Mouse (Mus musculus): ENCODE data around the gene Mpv17l2. TPM values are rescaled to one million over a fixed set of nuclear protein-coding genes. Genes with fewer than 3 reads are reported as not detected.

Gene Mpv17l2
- polyA plus RNA-seq, 1 experiment from 2014 or later: 44.9 TPM

- whole genome bisulfite sequencing: 87% methylated on average over 8 of the region's 8 CpGs
- Histone ChIP-seq H3K4me3 (no peak overlapping the region), H3K27ac (replicated peaks) (no peak overlapping the region), H3K4me1 (replicated peaks) (peaks cover 34% of the 10 kb centered on the region), H3K9ac (no peak overlapping the region), H3K27me3 (peaks cover 21% of the 10 kb centered on the region), H3K9me3 (no peaks in the 10 kb centered on the region), H3K4me2 (no peak overlapping the region), H3K36me3 (peaks cover 13% of the 10 kb centered on the region)
- ATAC-seq (ENCODE audit: low FRiP score, low read depth): no peak
These were observed 3.3 kb upstream of the Mpv17l2 start for GRCm38 (mm10) chr8:70764026-70764425.

DNA sequence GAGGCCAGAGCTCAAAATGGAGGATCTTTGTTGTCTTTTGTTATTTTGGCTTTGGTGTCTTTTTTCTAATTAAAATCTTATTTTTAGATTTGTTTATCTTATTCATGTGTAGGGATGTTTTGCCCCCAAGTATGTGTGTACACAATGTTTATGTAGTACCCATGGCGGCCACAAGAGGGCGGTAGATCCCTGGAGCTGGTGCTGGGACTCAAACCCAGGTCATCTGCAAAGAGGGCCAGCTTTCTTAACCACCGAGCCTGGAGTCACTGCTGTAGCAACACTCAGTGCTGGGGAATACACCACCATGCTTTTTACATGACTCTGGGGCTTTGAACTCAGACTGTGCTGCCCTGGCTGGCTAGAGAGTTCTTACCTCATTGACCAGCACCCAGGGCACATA lies 2.6 kb upstream of the Mpv17l2 start:
- Histone ChIP-seq H3K4me3 (no peak overlapping the region), H3K27me3 (peaks cover 21% of the 10 kb centered on the region), H3K4me1 (replicated peaks) (peaks cover 41% of the 10 kb centered on the region), H3K36me3 (peaks cover 7% of the 10 kb centered on the region), H3K4me2 (no peak overlapping the region), H3K9me3 (no peaks in the 10 kb centered on the region), H3K27ac (replicated peaks) (no peak overlapping the region), H3K9ac (no peak overlapping the region)
- no peak for ATAC-seq (ENCODE audit: low FRiP score, low read depth)
- WGBS: 6% methylated on average over 3 of the region's 3 CpGs

DNA sequence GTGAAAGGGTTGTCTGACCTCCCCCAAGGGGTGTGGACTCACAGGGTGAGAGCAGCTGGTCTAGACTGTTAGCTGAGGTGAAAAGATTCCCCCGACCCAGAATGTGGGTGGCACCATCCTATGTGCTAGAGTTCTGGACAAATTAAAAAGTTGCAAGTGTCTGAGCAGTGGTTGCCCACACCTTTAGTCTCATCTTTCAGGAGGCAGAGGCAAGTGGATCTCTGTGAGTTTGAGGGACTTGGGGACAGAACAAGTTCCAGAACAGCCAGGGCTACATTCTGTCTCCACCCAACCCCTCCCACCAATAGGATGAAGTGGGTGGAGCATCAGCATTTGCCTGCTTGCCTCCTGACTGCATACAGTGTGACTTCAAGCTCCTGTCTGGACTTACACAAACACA lies 1.4 kb upstream of the Mpv17l2 start:
- no peak overlapping the region for H3K27ac ChIP-seq (replicated peaks)
- H3K4me1 ChIP-seq (replicated peaks): peaks cover 53% of the 10 kb centered on the region
- WGBS: 84% methylated on average over 1 of the region's 1 CpGs
- H3K4me3 ChIP-seq: no peak overlapping the region
- no peak overlapping the region for H3K9ac ChIP-seq
- no peaks in the 10 kb centered on the region for H3K9me3 ChIP-seq
- no peak for ATAC-seq (ENCODE audit: low FRiP score, low read depth)
- no peak overlapping the region for H3K4me2 ChIP-seq
- peaks cover 6% of the 10 kb centered on the region for H3K36me3 ChIP-seq
- H3K27me3 ChIP-seq: peaks cover 8% of the 10 kb centered on the region; the same call in 1 of the 2 replicates

GRCm38 (mm10) chr8:70760350-70760749 lies 396 bp downstream of the Mpv17l2 start:
- H3K27ac ChIP-seq (replicated peaks): peak overlapping the region; percentile 81
- no peaks in the 10 kb centered on the region for H3K27me3 ChIP-seq
- no peaks in the 10 kb centered on the region for H3K9me3 ChIP-seq
- peak overlapping the region; percentile 95 for H3K4me2 ChIP-seq
- ATAC-seq (ENCODE audit: low FRiP score, low read depth): no peak; the same call in 1 of the 2 replicates
- H3K4me1 ChIP-seq (replicated peaks): peaks cover 55% of the 10 kb centered on the region
- H3K4me3 ChIP-seq: peak overlapping the region; percentile 67
- H3K9ac ChIP-seq: peak overlapping the region; percentile 75
- peaks cover 17% of the 10 kb centered on the region for H3K36me3 ChIP-seq
- under 1% methylated on average over 22 of the region's 22 CpGs for WGBS

DNA sequence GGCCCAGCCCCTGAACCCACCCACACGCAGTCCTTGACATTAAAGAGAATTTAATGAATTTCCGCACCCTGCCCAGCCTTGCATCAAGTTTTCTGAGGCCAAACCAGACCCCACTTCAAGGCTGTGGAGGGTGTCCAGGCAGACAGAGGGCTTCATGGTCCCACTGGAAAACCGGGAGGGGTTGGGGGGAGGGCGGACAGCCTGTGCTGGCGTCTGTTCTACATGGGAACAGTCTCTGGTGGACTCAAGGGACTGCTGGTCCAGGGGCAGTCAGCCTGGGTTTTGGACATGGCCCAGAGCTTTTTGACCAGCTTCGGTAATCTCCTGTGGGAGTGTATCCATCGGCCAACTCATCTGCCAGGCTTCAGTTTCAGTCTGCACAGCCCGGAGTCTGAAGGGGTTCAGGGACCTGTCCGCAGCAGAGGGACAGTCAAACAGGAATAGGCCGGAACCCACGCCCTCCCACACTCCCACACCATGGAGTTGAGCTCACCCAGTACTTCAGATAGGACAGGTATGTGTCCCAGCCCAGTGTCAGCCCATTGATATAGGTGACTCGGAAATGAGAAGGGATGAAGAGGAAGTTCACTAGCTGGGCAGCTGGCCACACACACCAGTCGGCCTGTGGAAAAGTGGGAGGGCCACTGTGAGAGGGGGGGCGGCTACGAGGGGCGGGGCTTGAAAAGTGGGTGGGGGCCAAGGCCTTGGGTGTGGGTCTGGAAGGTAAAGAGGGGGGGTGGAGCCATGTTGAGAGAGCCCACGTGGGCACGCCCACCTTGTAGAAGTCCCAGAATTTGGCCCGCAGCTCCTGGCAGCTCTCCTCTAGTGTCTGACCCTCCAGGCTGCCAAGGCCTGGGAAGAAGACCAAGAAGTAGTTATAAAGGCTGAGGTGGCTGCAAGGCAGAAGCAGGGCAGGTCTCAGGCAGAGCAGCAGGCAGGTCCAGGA lies 1.9 kb downstream of the Mpv17l2 start:
- 63% methylated on average over 19 of the region's 19 CpGs for WGBS
- Histone ChIP-seq H3K4me2 (peak overlapping the region; percentile 95), H3K9me3 (no peaks in the 10 kb centered on the region), H3K4me3 (no peak overlapping the region), H3K4me1 (replicated peaks) (peaks cover 63% of the 10 kb centered on the region), H3K27me3 (no peaks in the 10 kb centered on the region), H3K9ac (0 out of 2 replicates have a peak overlapping the region, but pooled peaks have one; percentile 75), H3K36me3 (peaks cover 17% of the 10 kb centered on the region), H3K27ac (replicated peaks) (peak overlapping the region; percentile 42; the same call in 1 of the 2 replicates)
- no peak for ATAC-seq (ENCODE audit: low FRiP score, low read depth)

GRCm38 (mm10) chr8:70758308-70758615 lies 2.5 kb downstream of the Mpv17l2 start:
- H3K9ac ChIP-seq: no peak overlapping the region
- H3K27ac ChIP-seq (replicated peaks): peak overlapping the region; percentile 42
- H3K4me3 ChIP-seq: no peak overlapping the region
- no peaks in the 10 kb centered on the region for H3K9me3 ChIP-seq
- peaks cover 68% of the 10 kb centered on the region for H3K4me1 ChIP-seq (replicated peaks)
- WGBS: 70% methylated on average over 7 of the region's 7 CpGs
- ATAC-seq (ENCODE audit: low FRiP score, low read depth): no peak
- H3K4me2 ChIP-seq: no peak overlapping the region
- H3K36me3 ChIP-seq: peaks cover 17% of the 10 kb centered on the region
- no peaks in the 10 kb centered on the region for H3K27me3 ChIP-seq

DNA sequence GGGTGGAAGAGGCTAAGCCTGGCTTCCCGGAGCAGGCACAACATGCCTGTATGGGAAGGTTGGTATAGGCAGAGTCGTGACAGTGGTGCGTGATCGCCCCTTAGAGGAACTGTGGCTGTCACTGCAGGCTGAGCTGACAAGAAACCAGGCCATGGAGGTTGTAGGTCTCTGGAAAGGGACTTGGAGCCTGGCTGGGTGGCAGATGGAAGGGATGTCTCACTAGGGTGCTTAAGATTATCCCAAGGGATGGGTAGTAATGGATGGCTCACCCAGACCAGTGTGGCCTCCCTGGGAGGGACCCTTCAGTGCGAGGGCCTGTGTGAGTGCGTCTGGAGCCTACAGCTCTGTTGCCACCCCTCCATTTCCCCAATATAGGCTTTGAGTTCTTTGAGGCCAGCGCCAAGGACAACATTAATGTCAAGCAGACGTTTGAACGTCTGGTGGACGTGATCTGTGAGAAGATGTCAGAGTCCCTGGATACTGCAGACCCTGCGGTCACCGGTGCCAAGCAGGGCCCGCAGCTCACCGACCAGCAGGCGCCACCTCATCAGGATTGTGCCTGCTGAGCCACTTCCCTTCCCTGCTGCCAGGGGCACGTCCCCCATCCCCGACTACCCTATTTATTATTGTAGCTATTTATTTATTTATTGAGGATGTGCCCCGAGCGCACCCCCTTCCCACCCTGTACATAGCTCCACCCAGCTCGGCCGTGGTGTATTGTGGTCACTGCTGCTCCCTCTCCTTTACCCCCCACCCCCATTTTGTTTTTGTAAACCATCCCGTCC lies 3.0 kb downstream of the Mpv17l2 start:
- Histone ChIP-seq H3K36me3 (peaks cover 17% of the 10 kb centered on the region), H3K4me1 (replicated peaks) (peaks cover 68% of the 10 kb centered on the region), H3K4me3 (no peak overlapping the region), H3K9me3 (no peaks in the 10 kb centered on the region), H3K27ac (replicated peaks) (peak overlapping the region; percentile 42), H3K27me3 (no peaks in the 10 kb centered on the region), H3K9ac (no peak overlapping the region), H3K4me2 (no peak overlapping the region)
- 53% methylated on average over 22 of the region's 22 CpGs for WGBS
- ATAC-seq (ENCODE audit: low FRiP score, low read depth): no peak

DNA sequence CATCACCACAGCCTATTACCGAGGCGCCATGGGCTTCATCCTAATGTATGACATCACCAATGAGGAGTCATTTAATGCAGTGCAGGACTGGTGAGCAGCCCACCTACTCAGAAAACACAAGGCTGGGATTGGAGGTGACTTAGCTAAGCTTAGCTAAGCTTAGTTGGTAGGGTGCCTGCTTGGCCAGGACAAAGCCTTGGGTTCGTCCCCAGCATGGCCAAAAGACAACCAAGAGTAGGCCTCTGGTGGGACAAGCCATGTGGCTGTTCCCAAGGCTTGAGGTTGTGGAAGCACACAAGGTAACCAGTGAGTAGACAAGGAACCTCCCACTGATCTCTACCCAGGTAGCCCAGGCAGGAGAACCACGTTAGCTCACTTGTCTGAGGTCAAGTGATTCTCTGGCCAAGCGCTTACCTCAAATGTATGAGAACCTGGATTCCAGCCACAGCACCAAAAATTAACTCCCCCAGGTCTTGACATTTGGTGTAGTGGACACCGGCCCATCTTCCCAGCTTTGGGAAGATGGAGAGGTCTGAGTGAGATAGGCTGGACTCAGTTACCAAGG lies 4.2 kb downstream of the Mpv17l2 start:
- Histone ChIP-seq H3K27ac (replicated peaks) (no peak overlapping the region), H3K27me3 (no peaks in the 10 kb centered on the region), H3K36me3 (peaks cover 17% of the 10 kb centered on the region), H3K9me3 (no peaks in the 10 kb centered on the region), H3K4me3 (no peak overlapping the region), H3K4me2 (no peak overlapping the region), H3K4me1 (replicated peaks) (peaks cover 68% of the 10 kb centered on the region), H3K9ac (no peak overlapping the region)
- WGBS: 90% methylated on average over 6 of the region's 6 CpGs
- ATAC-seq (ENCODE audit: low FRiP score, low read depth): no peak

GRCm38 (mm10) chr8:70755661-70756475 lies 4.9 kb downstream of the Mpv17l2 start:
- H3K4me1 ChIP-seq (replicated peaks): peaks cover 65% of the 10 kb centered on the region

GRCm38 (mm10) chr8:70754871-70755660 lies 5.7 kb downstream of the Mpv17l2 start:
- Histone ChIP-seq H3K9me3 (no peaks in the 10 kb centered on the region), H3K4me2 (peak overlapping the region; percentile 79), H3K9ac (peak overlapping the region; percentile 97), H3K4me3 (peak overlapping the region; percentile 84), H3K27ac (replicated peaks) (peak overlapping the region; percentile 97), H3K4me1 (replicated peaks) (peaks cover 60% of the 10 kb centered on the region), H3K27me3 (0 out of 2 replicates have a peak, but pooled peaks cover under 1% of the 10 kb centered on the region), H3K36me3 (peaks cover 17% of the 10 kb centered on the region)
- ATAC-seq (ENCODE audit: low FRiP score, low read depth): peak; percentile 47
- 11% methylated on average over 50 of the region's 50 CpGs for WGBS

More at GRCm38 (mm10) chr8:70755661-70756475, 4.9 kb downstream of the Mpv17l2 start:
- Histone ChIP-seq H3K27me3 (no peaks in the 10 kb centered on the region), H3K4me2 (peak overlapping the region; percentile 79), H3K4me3 (peak overlapping the region; percentile 84), H3K27ac (replicated peaks) (peak overlapping the region; percentile 97), H3K9ac (peak overlapping the region; percentile 97), H3K36me3 (peaks cover 17% of the 10 kb centered on the region), H3K9me3 (no peaks in the 10 kb centered on the region)
- ATAC-seq (ENCODE audit: low FRiP score, low read depth): no peak
- WGBS: 80% methylated on average over 24 of the region's 24 CpGs
